Mouse (Mus musculus) frontal cortex, postnatal 14 days (tissue): ENCODE results near the gene Tas2r103.

ENCODE experiments used
- DNase-seq, 2 experiments: peaks; one replicate each; pipeline ENCODE4 v3.0.0; 2022; ENCODE audit warnings: low spot score in 2 of 2

The Tas2r103 gene

DNA sequence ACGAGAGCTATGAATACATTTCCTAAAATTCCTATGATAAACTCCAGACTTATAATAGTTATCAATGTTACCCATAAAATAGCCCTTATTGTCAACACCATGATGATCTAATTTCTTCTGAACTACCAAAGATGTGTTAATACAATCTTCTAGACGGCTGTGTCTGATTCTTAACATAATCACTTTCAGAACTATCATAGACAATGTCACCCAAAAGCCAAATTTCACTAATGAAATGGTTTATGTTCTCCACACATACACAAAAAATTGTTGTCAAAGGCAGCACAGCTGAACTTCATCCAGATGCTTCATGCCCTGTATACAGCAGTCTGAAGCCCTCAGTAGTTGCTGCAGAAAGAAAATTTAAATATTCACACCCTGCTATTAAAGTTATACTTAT lies at the start of gene Tas2r103:
Gene Tas2r103, minus strand, starts transcription at position 101 of the 400 bp plus-strand sequence.
- DNase-seq, result no peak

DNA sequence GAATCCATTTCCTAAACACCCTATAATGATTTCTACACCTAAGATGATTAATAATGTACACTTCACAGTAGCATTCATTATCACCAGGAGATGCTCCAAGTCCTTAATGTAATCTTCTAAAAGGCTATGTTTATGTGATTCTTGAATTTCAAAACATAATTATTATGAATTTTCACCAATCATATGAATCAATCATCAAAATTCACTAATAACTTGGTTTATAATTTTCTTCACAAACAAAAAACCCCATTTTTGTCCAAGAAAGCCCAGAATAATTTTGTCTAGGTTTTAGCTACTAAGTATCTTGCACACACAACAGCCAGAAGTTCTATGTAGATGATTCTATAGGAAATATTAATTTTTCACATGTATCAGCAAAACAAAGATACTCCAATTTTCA lies 18.8 kb upstream of the Tas2r103 start, which contains the start of gene Tas2r140:
Gene Tas2r140, minus strand, starts transcription at position 101 of the 400 bp plus-strand sequence.
- DNase-seq, result no peak
